Mouse (Mus musculus) erythroblast, embryonic 14.5 days (primary cell): ENCODE data around the gene Cdca3.

Source experiments
- GATA1 ChIP-seq: IDR thresholded peaks from 2 replicates; pipeline ENCODE4 v1.6.1; 2012; ENCODE audit warnings: low read length, inconsistent platforms, mixed read lengths
- TAL1 ChIP-seq: IDR thresholded peaks from 3 replicates; pipeline ENCODE4 v1.6.1; 2012; ENCODE audit warnings: low read length, inconsistent platforms, mixed read lengths

DNA sequence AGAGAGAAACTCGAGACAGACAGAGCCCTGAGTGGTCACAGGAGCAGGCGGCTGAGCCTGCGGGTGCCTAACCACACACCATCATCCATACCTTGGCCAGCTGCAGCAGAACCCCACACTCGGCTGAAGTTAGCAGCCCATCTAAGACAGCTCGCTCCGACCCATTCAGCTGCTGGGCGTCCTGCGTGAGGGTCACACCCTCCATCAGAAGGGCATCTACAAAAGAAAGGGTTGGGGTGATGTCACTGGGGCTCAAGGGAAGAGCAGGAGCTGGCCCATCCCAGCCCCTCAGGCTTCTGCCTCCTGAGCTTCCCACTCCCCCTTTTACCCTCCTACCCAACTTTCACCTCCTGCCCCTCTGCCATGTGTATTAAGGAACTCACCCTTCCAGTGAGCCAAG, 21.2 kb downstream of the Cdca3 start:
- TF ChIP-seq GATA1 (no peak), TAL1 (no peak)
